Mouse (Mus musculus) ES-E14 (cell line): ENCODE measurements at regions not wholly inside any gene's neighbourhood (a gene's known extent, or its start where the extent isn't known, plus 50 kb on each side); places are given as distances from the start of the nearest gene placed in this dataset.

Experiments
- CHD2 ChIP-seq: IDR thresholded peaks from 2 replicates; pipeline ENCODE4 v1.6.1; 2014; ENCODE audit warnings: mild to moderate bottlenecking, low read depth, low read length, inconsistent platforms
- ZC3H11A ChIP-seq: IDR thresholded peaks from 2 replicates; pipeline ENCODE4 v1.6.1; 2012; ENCODE audit warnings: low read depth, mild to moderate bottlenecking, inconsistent platforms, low read length, borderline replicate concordance

GRCm38 (mm10) chr6:50926313-50926712, 272.1 kb upstream of the Npvf start:
- TF ChIP-seq ZC3H11A (no peak), CHD2 (no peak)
